Mouse (Mus musculus) neural tube, embryonic 13.5 days (tissue): Measurements from ENCODE around the gene Tnrc6b. TPM values are rescaled to one million over a fixed set of nuclear protein-coding genes. Genes with fewer than 3 reads are reported as not detected.

Experiments used
- ATAC-seq: fragments of 200-750 bp; cut with Nextera tagmentation; 2 replicates; pipeline ENCODE4 v1.8.0; 2017; ENCODE audit warnings: low read depth, mild to moderate bottlenecking, moderate TSS enrichment, moderate library complexity
- H3K27ac ChIP-seq: fragments of 300-500 bp; sonication (generic); replicated peaks from 2 replicates; pipeline ENCODE4 v1.5.1; 2015; ENCODE audit warnings: moderate library complexity, mild to moderate bottlenecking, inconsistent platforms
- H3K27me3 ChIP-seq: fragments of 300-500 bp; sonication (generic); 2 replicates; pipeline ENCODE4 v1.6.1; 2015; ENCODE audit warnings: mild to moderate bottlenecking, inconsistent platforms
- H3K36me3 ChIP-seq: fragments of 300-500 bp; sonication (generic); 2 replicates; pipeline ENCODE4 v1.6.1; 2015; ENCODE audit warnings: mild to moderate bottlenecking, inconsistent platforms
- H3K4me1 ChIP-seq: fragments of 300-500 bp; sonication (generic); replicated peaks from 2 replicates; pipeline ENCODE4 v1.6.1; 2015; ENCODE audit warnings: inconsistent platforms
- H3K4me2 ChIP-seq: fragments of 300-500 bp; sonication (generic); 2 replicates; pipeline ENCODE4 v1.6.1; 2015; ENCODE audit warnings: inconsistent platforms, mild to moderate bottlenecking, moderate library complexity
- H3K4me3 ChIP-seq: fragments of 300-500 bp; sonication (generic); 2 replicates; pipeline ENCODE4 v1.5.1; 2015; ENCODE audit warnings: mild to moderate bottlenecking, inconsistent platforms
- H3K9ac ChIP-seq: fragments of 300-500 bp; sonication (generic); 2 replicates; pipeline ENCODE4 v1.6.1; 2015; ENCODE audit warnings: moderate library complexity, mild to moderate bottlenecking, inconsistent platforms
- H3K9me3 ChIP-seq: fragments of 300-500 bp; sonication (generic); 2 replicates; pipeline ENCODE4 v1.6.1; 2016; ENCODE audit warnings: inconsistent platforms
- WGBS: fragments of 180-500 bp; shearing (Covaris S2); methylation state at CpG from one replicate; pipeline ENCODE4 v1.1.7; 2015; 5-methylcytosine and 5-hydroxymethylcytosine counted together
- polyA plus RNA-seq: library from polyadenylated mRNA; unstranded; fragments of >200 nt; fragmentation: Nextera tagmentation; extraction: Ambion mirVana; gene quantifications from 2 replicates; pipeline ENCODE4 v1.2.1, GENCODE M21; 2015

The Tnrc6b gene
- polyA plus RNA-seq, result 32.7 and 35.5 TPM in 2 replicates

GRCm38 (mm10) chr15:80710608-80711363 is at the start of gene Tnrc6b:
Gene Tnrc6b (plus strand): TSS chr15:80711313.
- Histone ChIP-seq H3K9me3 (no peaks in the 10 kb centered on the region), H3K27me3 (no peaks in the 10 kb centered on the region), H3K4me1 (peaks cover 47% of the 10 kb centered on the region), H3K36me3 (no peaks in the 10 kb centered on the region), H3K4me2 (peak within 1 kb of the TSS; percentile 83), H3K4me3 (peak within 1 kb of the TSS; percentile 68), H3K27ac (peak within 1 kb of the TSS; percentile 96), H3K9ac (peak within 1 kb of the TSS; percentile 90)
- WGBS, result under 1% methylated on average over 39 of the region's 39 CpGs
- peak; percentile 97 for ATAC-seq

GRCm38 (mm10) chr15:80664444-80664843 is 46.7 kb upstream of the Tnrc6b start:
- Histone ChIP-seq H3K4me3 (no peak overlapping the region), H3K9me3 (0 out of 2 replicates have a peak, but pooled peaks cover 7% of the 10 kb centered on the region), H3K4me2 (no peak overlapping the region), H3K27me3 (peaks cover 2% of the 10 kb centered on the region), H3K27ac (no peak overlapping the region), H3K9ac (no peak overlapping the region), H3K36me3 (no peaks in the 10 kb centered on the region), H3K4me1 (no peaks in the 10 kb centered on the region)
- ATAC-seq, result no peak
- WGBS, result 85% methylated on average over 4 of the region's 4 CpGs

GRCm38 (mm10) chr15:80671295-80672252 is 39.5 kb upstream of the Tnrc6b start, which contains the start of gene Fam83f:
Gene Fam83f (plus strand): TSS chr15:80671847.
- Histone ChIP-seq H3K4me1 (peaks cover 12% of the 10 kb centered on the region), H3K9ac (peak within 1 kb of the TSS; percentile 62), H3K27ac (no peak within 1 kb of the TSS), H3K4me3 (peak within 1 kb of the TSS; percentile 41), H3K4me2 (peak within 1 kb of the TSS; percentile 65), H3K27me3 (peaks cover 48% of the 10 kb centered on the region), H3K36me3 (no peaks in the 10 kb centered on the region), H3K9me3 (0 out of 2 replicates have a peak, but pooled peaks cover 7% of the 10 kb centered on the region)
- WGBS, result 4% methylated on average over 85 of the region's 85 CpGs
- ATAC-seq, result peak; percentile 56; the same call in 1 of the 2 replicates

- peaks cover 48% of the 10 kb centered on the region for H3K27me3 ChIP-seq
- no peak overlapping the region for H3K4me2 ChIP-seq
- no peak overlapping the region for H3K27ac ChIP-seq
- no peak overlapping the region for H3K9ac ChIP-seq
- H3K4me3 ChIP-seq, result no peak overlapping the region
- H3K36me3 ChIP-seq, result no peaks in the 10 kb centered on the region
- ATAC-seq, result no peak
- 66% methylated on average over 2 of the region's 2 CpGs for WGBS
- peaks cover 16% of the 10 kb centered on the region for H3K4me1 ChIP-seq
- H3K9me3 ChIP-seq, result no peaks in the 10 kb centered on the region
Observed at GRCm38 (mm10) chr15:80672810-80673209, 38.3 kb upstream of the Tnrc6b start.

GRCm38 (mm10) chr15:80673337-80674095 is 37.6 kb upstream of the Tnrc6b start:
- peaks cover 48% of the 10 kb centered on the region for H3K27me3 ChIP-seq
- peaks cover 22% of the 10 kb centered on the region for H3K4me1 ChIP-seq
- no peak overlapping the region for H3K4me2 ChIP-seq
- H3K27ac ChIP-seq, result no peak overlapping the region
- H3K9ac ChIP-seq, result no peak overlapping the region
- H3K4me3 ChIP-seq, result no peak overlapping the region
- no peaks in the 10 kb centered on the region for H3K36me3 ChIP-seq
- 75% methylated on average over 4 of the region's 4 CpGs for WGBS
- ATAC-seq, result no peak
- no peaks in the 10 kb centered on the region for H3K9me3 ChIP-seq

- H3K27me3 ChIP-seq, result peaks cover 44% of the 10 kb centered on the region
- no peak overlapping the region for H3K9ac ChIP-seq
- no peak overlapping the region for H3K27ac ChIP-seq
- H3K4me3 ChIP-seq, result no peak overlapping the region
- H3K4me2 ChIP-seq, result no peak overlapping the region
- no peak for ATAC-seq
- no peaks in the 10 kb centered on the region for H3K9me3 ChIP-seq
- 85% methylated on average over 6 of the region's 6 CpGs for WGBS
- peaks cover 31% of the 10 kb centered on the region for H3K4me1 ChIP-seq
- no peaks in the 10 kb centered on the region for H3K36me3 ChIP-seq
Observed at GRCm38 (mm10) chr15:80674700-80675099, 36.4 kb upstream of the Tnrc6b start.

GRCm38 (mm10) chr15:80679515-80680215 is 31.4 kb upstream of the Tnrc6b start:
- Histone ChIP-seq H3K27me3 (no peaks in the 10 kb centered on the region), H3K9me3 (no peaks in the 10 kb centered on the region), H3K4me1 (peaks cover 52% of the 10 kb centered on the region), H3K9ac (no peak overlapping the region), H3K27ac (peak overlapping the region; percentile 64), H3K36me3 (no peaks in the 10 kb centered on the region), H3K4me2 (no peak overlapping the region), H3K4me3 (no peak overlapping the region)
- 44% methylated on average over 8 of the region's 8 CpGs for WGBS
- ATAC-seq, result peak; percentile 69

- H3K4me1 ChIP-seq, result peaks cover 60% of the 10 kb centered on the region
- no peak for ATAC-seq
- no peak overlapping the region for H3K4me3 ChIP-seq
- H3K9me3 ChIP-seq, result no peaks in the 10 kb centered on the region
- H3K27me3 ChIP-seq, result no peaks in the 10 kb centered on the region
- H3K36me3 ChIP-seq, result no peaks in the 10 kb centered on the region
- no peak overlapping the region for H3K4me2 ChIP-seq
- H3K27ac ChIP-seq, result 0 out of 2 replicates have a peak overlapping the region, but pooled peaks have one; percentile 20
- H3K9ac ChIP-seq, result no peak overlapping the region
- 73% methylated on average over 7 of the region's 7 CpGs for WGBS
Observed at GRCm38 (mm10) chr15:80680347-80681030, 30.6 kb upstream of the Tnrc6b start.

- Histone ChIP-seq H3K4me2 (no peak overlapping the region), H3K27ac (0 out of 2 replicates have a peak overlapping the region, but pooled peaks have one; percentile 7), H3K27me3 (no peaks in the 10 kb centered on the region), H3K4me3 (no peak overlapping the region), H3K9me3 (no peaks in the 10 kb centered on the region), H3K36me3 (no peaks in the 10 kb centered on the region), H3K9ac (no peak overlapping the region), H3K4me1 (peaks cover 70% of the 10 kb centered on the region)
- 69% methylated on average over 4 of the region's 4 CpGs for WGBS
- ATAC-seq, result no peak
Observed at GRCm38 (mm10) chr15:80681466-80681881, 29.6 kb upstream of the Tnrc6b start.

- H3K36me3 ChIP-seq, result no peaks in the 10 kb centered on the region
- ATAC-seq, result no peak
- no peak overlapping the region for H3K9ac ChIP-seq
- H3K4me1 ChIP-seq, result peaks cover 72% of the 10 kb centered on the region
- no peaks in the 10 kb centered on the region for H3K27me3 ChIP-seq
- H3K27ac ChIP-seq, result no peak overlapping the region
- H3K9me3 ChIP-seq, result no peaks in the 10 kb centered on the region
- no peak overlapping the region for H3K4me2 ChIP-seq
- WGBS, result 84% methylated on average over 8 of the region's 8 CpGs
- no peak overlapping the region for H3K4me3 ChIP-seq
Observed at GRCm38 (mm10) chr15:80682343-80682742, 28.8 kb upstream of the Tnrc6b start.
